Mouse (Mus musculus) cerebellum, adult 2 months (tissue): Measurements from ENCODE around the gene Prok1. TPM values are rescaled to one million over a fixed set of nuclear protein-coding genes. Genes with fewer than 3 reads are reported as not detected.
A peak's percentile ranks its signal among the peaks of the same experiment; 100 is the strongest.

Source experiments
- DNase-seq, 2 experiments: peaks; one replicate each; pipeline ENCODE4 v3.0.0; 2021
- H3K27ac ChIP-seq: fragments of 200-500 bp; 2 replicates; pipeline ENCODE4 v1.5.1; 2012; ENCODE audit warnings: low read length, control low read depth, inconsistent platforms; ENCODE audit not compliant: insufficient read depth
- H3K27me3 ChIP-seq: fragments of 200-500 bp; 2 replicates; pipeline ENCODE4 v1.6.1; 2012; ENCODE audit warnings: inconsistent platforms, mild to moderate bottlenecking, low read length, moderate library complexity; ENCODE audit not compliant: control insufficient read depth, insufficient read depth
- H3K4me1 ChIP-seq: fragments of 200-500 bp; 2 replicates; pipeline ENCODE4 v1.6.1; 2011; ENCODE audit warnings: low read length; ENCODE audit not compliant: control insufficient read depth, insufficient read depth
- H3K4me3 ChIP-seq: fragments of 200-500 bp; replicated peaks from 2 replicates; pipeline ENCODE3; 2011; ENCODE audit warnings: mild to moderate bottlenecking, low read depth, low read length, control low read depth; ENCODE audit not compliant: insufficient read depth
- CTCF ChIP-seq: fragments of 200-500 bp; IDR thresholded peaks from 2 replicates; pipeline ENCODE4 v1.5.1; 2011; ENCODE audit warnings: low read depth, mild to moderate bottlenecking, control low read depth, low read length, moderate library complexity, borderline replicate concordance; ENCODE audit not compliant: insufficient read depth
- POLR2A ChIP-seq: fragments of 200-500 bp; IDR thresholded peaks from 2 replicates; pipeline ENCODE4 v1.6.1; 2011; ENCODE audit warnings: low read length, control low read depth, borderline replicate concordance; ENCODE audit not compliant: insufficient read depth
- WGBS: fragments of 180-500 bp; shearing (Covaris S2); methylation state at CpG from one replicate; pipeline ENCODE4 v1.1.7; 2018; 5-methylcytosine and 5-hydroxymethylcytosine counted together
- polyA plus RNA-seq: library from polyadenylated mRNA; depleted of rRNA; stranded (reverse); fragments of >200 nt; gene quantifications from 2 replicates; pipeline ENCODE4 v1.2.3, GENCODE M21; 2012

The Prok1 gene
- polyA plus RNA-seq, 1 experiment = 0.87 TPM

- WGBS = 87% methylated on average over 3 of the region's 3 CpGs
- H3K27ac ChIP-seq = no peak overlapping the region
- no peak for DNase-seq
- TF ChIP-seq CTCF = no peak
- no peak for TF ChIP-seq POLR2A
- H3K4me3 ChIP-seq = no peak overlapping the region
- no peaks in the 10 kb centered on the region; the same call in 1 of the 2 replicates for H3K27me3 ChIP-seq
- no peaks in the 10 kb centered on the region for H3K4me1 ChIP-seq
Measured at GRCm38 (mm10) chr3:107217101-107217480, 22.4 kb downstream of the Prok1 start.

DNA sequence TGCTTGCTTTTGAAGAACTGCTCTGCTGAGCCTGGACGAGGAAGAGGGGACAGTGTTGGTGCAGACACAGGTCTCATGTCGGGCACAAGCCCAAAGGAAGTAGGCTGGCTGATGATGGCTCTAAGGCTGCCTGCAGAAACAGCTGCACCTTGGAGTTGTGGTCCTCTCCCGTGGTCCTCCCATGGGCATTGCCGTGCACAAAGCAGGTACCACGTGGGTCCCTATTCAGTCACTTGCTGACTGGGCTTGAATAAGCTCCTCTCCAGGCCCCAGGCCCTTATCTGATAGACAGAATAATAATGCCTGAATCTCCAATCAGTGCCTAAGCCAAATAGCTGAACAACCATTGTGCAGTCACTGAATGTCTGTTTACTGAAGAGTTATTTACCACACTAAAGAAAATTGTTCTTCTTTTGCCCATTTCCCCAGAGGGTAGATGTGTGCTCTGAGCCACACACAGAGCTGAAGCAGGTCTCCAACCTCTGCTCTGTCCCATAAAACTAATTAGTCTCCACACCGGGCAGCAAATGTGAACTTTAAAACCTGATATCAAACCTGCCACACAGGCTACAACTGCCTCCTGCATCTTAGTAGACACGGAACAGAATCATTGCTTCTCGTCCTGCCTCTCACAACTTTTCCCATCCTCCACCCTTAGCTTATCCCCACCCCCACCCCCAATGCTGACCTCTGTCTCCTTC is 23.0 kb downstream of the Prok1 start:
- no peak for TF ChIP-seq POLR2A
- TF ChIP-seq CTCF = no peak
- Histone ChIP-seq H3K4me1 (no peaks in the 10 kb centered on the region), H3K4me3 (no peak overlapping the region), H3K27ac (no peak overlapping the region), H3K27me3 (no peaks in the 10 kb centered on the region; the same call in 1 of the 2 replicates)
- DNase-seq = no peak
- 76% methylated on average over 8 of the region's 8 CpGs for WGBS

- Histone ChIP-seq H3K27ac (no peak overlapping the region), H3K27me3 (no peaks in the 10 kb centered on the region), H3K4me1 (no peaks in the 10 kb centered on the region), H3K4me3 (no peak overlapping the region)
- no peak for TF ChIP-seq CTCF
- TF ChIP-seq POLR2A = no peak
- no peak for DNase-seq
- 81% methylated on average over 5 of the region's 5 CpGs for WGBS
Measured at GRCm38 (mm10) chr3:107214606-107215005, 24.9 kb downstream of the Prok1 start.

GRCm38 (mm10) chr3:107207625-107208253 is 31.8 kb downstream of the Prok1 start:
- Histone ChIP-seq H3K4me1 (no peaks in the 10 kb centered on the region), H3K27me3 (no peaks in the 10 kb centered on the region), H3K27ac (no peak overlapping the region), H3K4me3 (no peak overlapping the region)
- no peak for DNase-seq
- no peak for TF ChIP-seq POLR2A
- TF ChIP-seq CTCF = no peak
- WGBS = 58% methylated on average over 7 of the region's 7 CpGs

- WGBS = 55% methylated on average over 4 of the region's 4 CpGs
- Histone ChIP-seq H3K27ac (no peak overlapping the region), H3K4me1 (no peaks in the 10 kb centered on the region), H3K27me3 (no peaks in the 10 kb centered on the region), H3K4me3 (no peak overlapping the region)
- TF ChIP-seq CTCF (no peak), POLR2A (no peak)
- DNase-seq = no peak
Measured at GRCm38 (mm10) chr3:107206490-107207150, 32.9 kb downstream of the Prok1 start.

GRCm38 (mm10) chr3:107205994-107206393 is 33.5 kb downstream of the Prok1 start:
- no peaks in the 10 kb centered on the region for H3K27me3 ChIP-seq
- no peaks in the 10 kb centered on the region for H3K4me1 ChIP-seq
- H3K27ac ChIP-seq = no peak overlapping the region
- DNase-seq = peak; percentile 66 to 71
- 15% methylated on average over 4 of the region's 4 CpGs for WGBS
- H3K4me3 ChIP-seq = no peak overlapping the region
- TF ChIP-seq CTCF (peak; percentile 81), POLR2A (no peak)

- Histone ChIP-seq H3K4me1 (no peaks in the 10 kb centered on the region), H3K27ac (no peak overlapping the region), H3K4me3 (no peak overlapping the region), H3K27me3 (no peaks in the 10 kb centered on the region)
- DNase-seq = no peak
- no peak for TF ChIP-seq CTCF
- no peak for TF ChIP-seq POLR2A
Measured at GRCm38 (mm10) chr3:107205170-107205569, 34.3 kb downstream of the Prok1 start.

- no peak overlapping the region for H3K27ac ChIP-seq
- no peak for DNase-seq
- no peak overlapping the region for H3K4me3 ChIP-seq
- WGBS = 92% methylated on average over 3 of the region's 3 CpGs
- H3K27me3 ChIP-seq = no peaks in the 10 kb centered on the region
- TF ChIP-seq CTCF = no peak
- TF ChIP-seq POLR2A = no peak
- no peaks in the 10 kb centered on the region for H3K4me1 ChIP-seq
Measured at GRCm38 (mm10) chr3:107204413-107204812, 35.1 kb downstream of the Prok1 start.
